8 mouse cellular contexts compared by ENCODE assay signal in the genomic region with DNA sequence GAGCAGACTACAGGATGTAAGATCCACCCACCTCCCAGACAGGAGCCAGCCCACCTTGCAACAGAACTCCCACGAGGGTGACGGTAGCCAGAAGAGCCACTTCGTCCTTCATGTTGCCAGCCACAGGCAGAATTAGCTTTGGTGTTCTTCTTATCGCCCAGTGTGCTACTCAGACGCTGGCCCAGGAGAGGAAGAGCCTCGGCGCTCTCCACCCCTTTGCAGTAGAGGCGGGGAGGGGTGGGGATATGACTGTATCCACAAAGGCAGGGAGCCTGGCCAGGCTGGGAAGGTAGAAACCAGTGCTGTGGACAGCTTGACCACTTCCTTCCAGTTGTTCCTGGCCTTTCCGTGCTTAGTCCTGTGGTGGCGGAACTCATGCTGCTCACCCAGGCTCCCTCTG. TPM values are rescaled to one million over a fixed set of nuclear protein-coding genes. Genes with fewer than 3 reads are reported as not detected.
DNase-seq lines count a peak whose midpoint lies in the region; ATAC-seq and TF ChIP-seq lines count a peak whose summit lies in the region.

A gene (minus strand): TSS at position 293 of the 400 bp plus-strand sequence.

- H3K79me2 ChIP-seq in heart, adult 2 months (replicated peaks; ENCODE audit: control insufficient read depth, insufficient read depth, low read length), result no peaks in the 10 kb centered on the region

- peaks cover 3% of the 10 kb centered on the region for H3K4me1 ChIP-seq in heart, adult 2 months (ENCODE audit: control insufficient read depth, insufficient read depth, low read length)
- H3K4me1 ChIP-seq in heart, embryonic 11.5 days (ENCODE audit: control insufficient read depth, insufficient read depth, low read length), result peaks cover 17% of the 10 kb centered on the region
- peaks cover 14% of the 10 kb centered on the region for H3K4me1 ChIP-seq in limb, embryonic 13.5 days
- peaks cover 10% of the 10 kb centered on the region for H3K4me1 ChIP-seq in neural tube, embryonic 12.5 days

- no peak within 1 kb of the TSS for H3K9ac ChIP-seq in heart, adult 2 months (ENCODE audit: low read depth, low read length)
- no peak within 1 kb of the TSS for H3K9ac ChIP-seq in heart, embryonic 11.5 days (ENCODE audit: low read depth, low read length)
- H3K9ac ChIP-seq in limb, embryonic 13.5 days, result no peak within 1 kb of the TSS
- 0 out of 2 replicates have a peak within 1 kb of the TSS, but pooled peaks have one; percentile 49 for H3K9ac ChIP-seq in neural tube, embryonic 12.5 days

- H3K9me3 ChIP-seq in heart, embryonic 11.5 days (replicated peaks; ENCODE audit: control insufficient read depth, low read length), result no peaks in the 10 kb centered on the region
- no peaks in the 10 kb centered on the region for H3K9me3 ChIP-seq in limb, embryonic 13.5 days
- no peaks in the 10 kb centered on the region for H3K9me3 ChIP-seq in neural tube, embryonic 12.5 days

- TF ChIP-seq POLR2A in heart, adult 2 months (IDR thresholded peaks at IDR 0.05; ENCODE audit: insufficient read depth, low read depth, low read length), result peak; percentile 36; the same call in 1 of the 2 replicates

- TF ChIP-seq EP300 in heart, adult 2 months (IDR thresholded peaks at IDR 0.05; ENCODE audit: insufficient read depth, low read depth, low read length), result no peak

- TF ChIP-seq CTCF in heart, adult 2 months (IDR thresholded peaks at IDR 0.05), result no peak

- peak in 1 of 2 experiments; percentile 66 for DNase-seq in heart, adult 2 months
- DNase-seq in heart, postnatal 25 days (ENCODE audit: low spot score), result no peak
- DNase-seq in adrenal gland, postnatal 10 days, result peak; percentile 16
- no peak for DNase-seq in layer of hippocampus, postnatal 10 days (ENCODE audit: low spot score in 2 of 2)
- no peak for DNase-seq in cerebellum, adult 9-10 months

- intact Hi-C loops in heart, adult 2 months (cut with DNase I), result no loop called here
- intact Hi-C loops in heart, postnatal 25 days (cut with DNase I), result loop anchor here (5.0 kb wide), 1 partner anchor 124 kb away; no protein-coding TSS in a partner anchor

- peak within 1 kb of the TSS; percentile 94 for H3K4me2 ChIP-seq in heart, embryonic 11.5 days
- peak within 1 kb of the TSS; percentile 92 for H3K4me2 ChIP-seq in limb, embryonic 13.5 days (replicated peaks)
- peak within 1 kb of the TSS; percentile 95 for H3K4me2 ChIP-seq in neural tube, embryonic 12.5 days (replicated peaks)

- no peak for ATAC-seq in heart, embryonic 11.5 days (replicated peaks; ENCODE audit: insufficient number of reproducible peaks, low FRiP score, low TSS enrichment)
- ATAC-seq in limb, embryonic 13.5 days (ENCODE audit: low FRiP score, low read depth), result no peak
- no peak for ATAC-seq in neural tube, embryonic 12.5 days (ENCODE audit: low FRiP score, low read depth)

- 36% methylated on average over 10 of the region's 10 CpGs for WGBS in heart, adult 2 months
- WGBS in heart, embryonic 11.5 days (ENCODE audit: insufficient replicate concordance), result 22% methylated on average over 10 of the region's 10 CpGs
- WGBS in limb, embryonic 13.5 days, result 37% methylated on average over 10 of the region's 10 CpGs
- 38% methylated on average over 10 of the region's 10 CpGs for WGBS in neural tube, embryonic 12.5 days

- H3K4me3 ChIP-seq in heart, adult 2 months, result peak within 1 kb of the TSS; percentile 81; the same call in 1 of the 2 replicates
- peak within 1 kb of the TSS; percentile 68 for H3K4me3 ChIP-seq in heart, embryonic 11.5 days (ENCODE audit: low read depth, low read length)
- peak within 1 kb of the TSS; percentile 60 for H3K4me3 ChIP-seq in limb, embryonic 13.5 days
- H3K4me3 ChIP-seq in neural tube, embryonic 12.5 days, result peak within 1 kb of the TSS; percentile 52; the same call in 1 of the 2 replicates

- H3K27me3 ChIP-seq in heart, adult 2 months (ENCODE audit: control insufficient read depth, insufficient read depth, low read length), result no peaks in the 10 kb centered on the region
- peaks cover 24% of the 10 kb centered on the region for H3K27me3 ChIP-seq in heart, embryonic 11.5 days (ENCODE audit: control insufficient read depth, insufficient read depth, low read length)
- peaks cover 37% of the 10 kb centered on the region for H3K27me3 ChIP-seq in limb, embryonic 13.5 days
- H3K27me3 ChIP-seq in neural tube, embryonic 12.5 days (replicated peaks), result peaks cover 34% of the 10 kb centered on the region

- H3K36me3 ChIP-seq in heart, adult 2 months (ENCODE audit: control insufficient read depth, insufficient read depth, low read length), result no peaks in the 10 kb centered on the region
- peaks cover 12% of the 10 kb centered on the region for H3K36me3 ChIP-seq in heart, embryonic 11.5 days (ENCODE audit: control insufficient read depth, insufficient read depth, low read length)
- H3K36me3 ChIP-seq in limb, embryonic 13.5 days, result peaks cover 17% of the 10 kb centered on the region
- peaks cover 19% of the 10 kb centered on the region for H3K36me3 ChIP-seq in neural tube, embryonic 12.5 days

- H3K27ac ChIP-seq in heart, adult 2 months, result peak within 1 kb of the TSS; percentile 37
- no peak within 1 kb of the TSS for H3K27ac ChIP-seq in heart, embryonic 11.5 days (ENCODE audit: low read depth, low read length)
- no peak within 1 kb of the TSS for H3K27ac ChIP-seq in limb, embryonic 13.5 days
- no peak within 1 kb of the TSS for H3K27ac ChIP-seq in neural tube, embryonic 12.5 days

RNA-seq across cellular contexts. Expression of the gene that starts here (rescaled TPM):
- 1 to 10 TPM; 8.8 to 10.0 TPM for total RNA-seq in heart, adult 2 months (2021)
- 16.2 and 18.1 TPM in 2 replicates for polyA plus RNA-seq in heart, adult 2 months (2012; rRNA removed)
- 1 to 10 TPM; 4.8 to 7.8 TPM for total RNA-seq in heart, postnatal 25 days (2021)
- total RNA-seq in adrenal gland, postnatal 10 days (2021), result 10 to 100 TPM; 10.1 to 12.6 TPM
- polyA plus RNA-seq in heart, embryonic 11.5 days (2014; fragmentation: Nextera tagmentation; extraction: Ambion mirVana), result 0.74 TPM in 1 of 2 replicates, not detected in the other
- polyA plus RNA-seq in limb, embryonic 13.5 days (2015; fragmentation: Nextera tagmentation; extraction: Ambion mirVana), result 0.79 and 1.3 TPM in 2 replicates
- 0.32 and 1.4 TPM in 2 replicates for polyA plus RNA-seq in neural tube, embryonic 12.5 days (2016; fragmentation: Nextera tagmentation; extraction: Ambion mirVana)
- total RNA-seq in layer of hippocampus, postnatal 10 days (2021), result 10 to 100 TPM in 1 of 2 experiments, 1 to 10 TPM in 1; 9.9 to 15.5 TPM
